Mouse (Mus musculus) CD4-positive naive resting alpha-beta T cell, adult 76 days (primary cell): ENCODE results near the gene Tpbpa. TPM values are rescaled to one million over a fixed set of nuclear protein-coding genes. Genes with fewer than 3 reads are reported as not detected.

Experiments used
- total RNA-seq: library from RNA; stranded (reverse); gene quantifications from one replicate; pipeline ENCODE4 v1.2.4, GENCODE M21; 2023

Gene Tpbpa
- total RNA-seq, result not detected

GRCm38 (mm10) chr13:60941884-60942283, at the start of gene Tpbpa:
Gene Tpbpa (minus strand): TSS chr13:60941984.

GRCm38 (mm10) chr13:60936500-60936901, 5.3 kb downstream of the Tpbpa start, which contains the start of the genes Gm49391 and Ctla2a:
Gene Gm49391 (minus strand): TSS chr13:60936571.
Gene Ctla2a (minus strand): TSS chr13:60936625.

GRCm38 (mm10) chr13:60935490-60935889, 6.3 kb downstream of the Tpbpa start, which contains the start of gene Gm49393:
Gene Gm49393 (minus strand): TSS chr13:60935590.

GRCm38 (mm10) chr13:60904780-60905179, 37.0 kb downstream of the Tpbpa start, which contains the start of gene Tpbpb:
Gene Tpbpb (minus strand): TSS chr13:60904880.

GRCm38 (mm10) chr13:60897328-60897727, 44.5 kb downstream of the Tpbpa start, which contains the start of gene Ctla2b:
Gene Ctla2b (minus strand): TSS chr13:60897447.

GRCm38 (mm10) chr13:60896794-60897193, 45.0 kb downstream of the Tpbpa start, which contains the start of gene Gm49392:
Gene Gm49392 (minus strand): TSS chr13:60896894.

Other genes starting within 250 kb of the Tpbpa start
- not detected for gene BC051665, start 155.6 kb downstream of the Tpbpa start, total RNA-seq
- not detected for gene Ctsll3, start 139.1 kb downstream of the Tpbpa start, total RNA-seq
- 8.4 TPM for gene 4930486L24Rik, start 77.5 kb downstream of the Tpbpa start, total RNA-seq
- gene Gm49392, start 45.1 kb downstream of the Tpbpa start, total RNA-seq, result 1.00 TPM
- gene Ctla2b, start 44.5 kb downstream of the Tpbpa start, total RNA-seq, result 22.4 TPM
- not detected for gene Tpbpb, start 37.1 kb downstream of the Tpbpa start, total RNA-seq
- not detected for gene Gm49393, start 6.4 kb downstream of the Tpbpa start, total RNA-seq
- gene Gm49391, start 5.4 kb downstream of the Tpbpa start, total RNA-seq, result not detected
- gene Ctla2a, start 5.4 kb downstream of the Tpbpa start, total RNA-seq, result 118 TPM
- not detected for gene Ctsj, start 64.0 kb upstream of the Tpbpa start, total RNA-seq
- not detected for gene Ctsq, start 98.6 kb upstream of the Tpbpa start, total RNA-seq
- not detected for gene Ctsr, start 222.3 kb upstream of the Tpbpa start, total RNA-seq